Mouse (Mus musculus) liver, embryonic 14.5 days (tissue): ENCODE results near the gene Kmt2b. TPM values are rescaled to one million over a fixed set of nuclear protein-coding genes. Genes with fewer than 3 reads are reported as not detected.

ENCODE experiments used
- ATAC-seq: fragments of 200-750 bp; cut with Nextera tagmentation; 2 replicates; pipeline ENCODE4 v1.8.0; 2017; ENCODE audit warnings: moderate number of reproducible peaks, mild to moderate bottlenecking, moderate library complexity; ENCODE audit not compliant: insufficient read depth
- DNase-seq, 3 experiments: peaks; one replicate each; pipeline ENCODE4 v3.0.0-alpha.2; 2012 to 2013; ENCODE audit warnings: low read depth in 3 of 3, low spot score in 3 of 3
- H3K27ac ChIP-seq: fragments of 300-500 bp; sonication (generic); 2 replicates; pipeline ENCODE4 v1.5.1; 2014; ENCODE audit warnings: moderate library complexity, mild to moderate bottlenecking, control low read depth, inconsistent platforms
- H3K27me3 ChIP-seq: fragments of 300-500 bp; sonication (generic); 2 replicates; pipeline ENCODE4 v1.6.1; 2014; ENCODE audit warnings: mild to moderate bottlenecking, low read length, moderate library complexity; ENCODE audit not compliant: control insufficient read depth, insufficient read depth
- H3K36me3 ChIP-seq: fragments of 300-500 bp; sonication (generic); replicated peaks from 2 replicates; pipeline ENCODE4 v1.6.1; 2014; ENCODE audit warnings: low read depth; ENCODE audit not compliant: control insufficient read depth, insufficient read depth
- H3K4me1 ChIP-seq, 2 experiments: fragments of 200-500 bp in 1 of 2; fragments of 300-500 bp in 1 of 2; sonication (generic) in 1 of 2; replicated peaks; 2 replicates each; pipeline ENCODE4 v1.6.1; 2012 to 2014; ENCODE audit warnings: antibody characterized with exemption in 1 of 2, inconsistent platforms in 1 of 2, low read length in 1 of 2; ENCODE audit not compliant: control insufficient read depth in 2 of 2, insufficient read depth in 2 of 2
- H3K4me2 ChIP-seq: fragments of 300-500 bp; sonication (generic); 2 replicates; pipeline ENCODE4 v1.6.1; 2014; ENCODE audit warnings: low read depth, mild to moderate bottlenecking, control low read depth, moderate library complexity
- H3K4me3 ChIP-seq, 2 experiments: fragments of 200-500 bp in 1 of 2; fragments of 300-500 bp in 1 of 2; sonication (generic) in 1 of 2; 2 replicates each; pipeline ENCODE4 v1.5.1; 2012 to 2014; ENCODE audit warnings: low read depth in 2 of 2, low read length in 2 of 2, mild to moderate bottlenecking in 2 of 2, control low read depth in 1 of 2, inconsistent platforms in 1 of 2, moderate library complexity in 1 of 2; ENCODE audit not compliant: insufficient read depth in 1 of 2
- H3K9ac ChIP-seq: fragments of 300-500 bp; sonication (generic); replicated peaks from 2 replicates; pipeline ENCODE4 v1.6.1; 2014; ENCODE audit warnings: mild to moderate bottlenecking, control low read depth, moderate library complexity
- H3K9me3 ChIP-seq: fragments of 300-500 bp; sonication (generic); 2 replicates; pipeline ENCODE4 v1.6.1; 2016; ENCODE audit warnings: low read length, mixed read lengths; ENCODE audit not compliant: control insufficient read depth
- CTCF ChIP-seq: IDR thresholded peaks from 2 replicates; pipeline ENCODE4 v1.5.1; 2016; ENCODE audit warnings: antibody characterized with exemption, low read depth, control low read depth
- EP300 ChIP-seq: IDR thresholded peaks from 2 replicates; pipeline ENCODE4 v1.6.1; 2016; ENCODE audit warnings: antibody characterized with exemption, low read depth
- WGBS: fragments of 180-500 bp; shearing (Covaris S2); extraction: QIAGEN DNeasy Blood & Tissue Kit; methylation state at CpG from one replicate; pipeline ENCODE4 v1.1.7; 2014; ENCODE audit not compliant: insufficient replicate concordance; 5-methylcytosine and 5-hydroxymethylcytosine counted together
- polyA plus RNA-seq, 2 experiments: library from polyadenylated mRNA; depleted of rRNA in 1 of 2; stranded (reverse) in 1 of 2; unstranded in 1 of 2; fragments of >200 nt; fragmentation: Nextera tagmentation in 1 of 2; extraction: Ambion mirVana in 1 of 2; gene quantifications; 2 replicates each; pipeline versions ENCODE4 v1.2.1 to v1.2.3; 2012 to 2014

The Kmt2b gene
- polyA plus RNA-seq, 2 experiments: 3.4 to 10.4 TPM

DNA sequence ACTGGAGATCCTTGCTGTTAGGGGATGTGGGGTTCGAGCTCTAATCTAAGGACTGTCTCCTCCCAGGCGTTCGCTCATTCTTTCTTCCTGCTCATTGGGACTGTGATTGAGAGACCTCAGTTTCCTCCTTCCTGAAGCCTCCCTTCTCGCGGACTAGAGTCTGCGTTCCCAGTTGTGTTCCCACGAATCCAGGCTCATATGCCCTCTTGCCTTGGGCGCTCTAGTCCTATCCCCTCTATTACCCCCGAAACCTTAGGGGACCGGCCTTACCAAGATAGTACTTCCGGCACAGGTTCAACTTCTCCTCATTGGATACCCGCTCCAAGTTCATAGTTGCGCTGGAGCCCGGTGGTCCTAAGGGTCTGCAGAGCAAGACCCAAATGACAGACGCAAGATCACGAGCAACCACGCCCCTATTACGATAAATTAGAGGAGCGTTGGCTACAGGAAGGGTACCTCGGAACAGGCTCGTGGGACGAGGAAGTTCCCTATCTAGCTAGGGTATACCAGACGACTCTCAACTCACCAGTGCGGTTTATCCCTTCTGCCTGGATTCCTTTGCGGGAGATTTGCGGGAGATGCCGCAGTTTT, 25.9 kb downstream of the Kmt2b start:
- no peak for TF ChIP-seq CTCF
- TF ChIP-seq EP300: no peak
- H3K4me2 ChIP-seq: peak overlapping the region; percentile 91
- H3K9me3 ChIP-seq: no peaks in the 10 kb centered on the region
- H3K9ac ChIP-seq: peak overlapping the region; percentile 77
- H3K4me3 ChIP-seq: peak overlapping the region; percentile 67 to 99
- H3K4me1 ChIP-seq: peaks cover 12 to 17% of the 10 kb centered on the region in 2 experiments
- whole genome bisulfite sequencing: 0% methylated on average over 27 of the region's 27 CpGs
- H3K27me3 ChIP-seq: no peaks in the 10 kb centered on the region
- DNase-seq (peak in 1 of 3 experiments; percentile 19), ATAC-seq (no peak)
- H3K36me3 ChIP-seq: 0 out of 2 replicates have a peak, but pooled peaks cover 2% of the 10 kb centered on the region
- H3K27ac ChIP-seq: peak overlapping the region; percentile 69

DNA sequence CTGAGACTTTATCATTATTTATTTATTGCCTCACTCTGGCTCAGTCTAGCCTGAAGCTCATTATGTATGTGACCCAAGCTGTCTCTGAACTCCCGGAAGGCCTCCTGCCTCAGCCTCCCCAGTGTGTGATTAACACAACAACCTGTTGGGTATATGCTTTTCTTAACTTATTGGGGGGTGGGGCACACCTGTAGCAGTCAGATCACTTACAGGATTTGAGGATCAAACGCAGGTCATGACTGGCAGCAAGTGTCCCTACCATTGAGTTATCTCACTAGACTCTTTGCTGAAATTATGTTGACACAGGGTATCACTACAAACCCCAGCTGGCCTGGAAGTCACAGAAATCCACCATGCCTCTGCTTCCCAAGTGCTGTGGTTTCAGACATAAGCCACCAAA, 28.2 kb downstream of the Kmt2b start:
- Histone ChIP-seq H3K4me1 (peaks cover 12 to 17% of the 10 kb centered on the region in 2 experiments), H3K9ac (no peak overlapping the region; the same call in 1 of the 2 replicates), H3K9me3 (no peaks in the 10 kb centered on the region), H3K27ac (peak overlapping the region; percentile 43), H3K36me3 (peaks cover 17% of the 10 kb centered on the region), H3K4me2 (peak overlapping the region; percentile 92), H3K27me3 (no peaks in the 10 kb centered on the region), H3K4me3 (peak overlapping the region in 1 of 2 experiments; percentile 83; a peak in 2 of 4 replicates)
- no peak for ATAC-seq
- WGBS: 74% methylated on average over 2 of the region's 2 CpGs
- TF ChIP-seq EP300: no peak
- TF ChIP-seq CTCF: no peak
- no peak for DNase-seq

DNA sequence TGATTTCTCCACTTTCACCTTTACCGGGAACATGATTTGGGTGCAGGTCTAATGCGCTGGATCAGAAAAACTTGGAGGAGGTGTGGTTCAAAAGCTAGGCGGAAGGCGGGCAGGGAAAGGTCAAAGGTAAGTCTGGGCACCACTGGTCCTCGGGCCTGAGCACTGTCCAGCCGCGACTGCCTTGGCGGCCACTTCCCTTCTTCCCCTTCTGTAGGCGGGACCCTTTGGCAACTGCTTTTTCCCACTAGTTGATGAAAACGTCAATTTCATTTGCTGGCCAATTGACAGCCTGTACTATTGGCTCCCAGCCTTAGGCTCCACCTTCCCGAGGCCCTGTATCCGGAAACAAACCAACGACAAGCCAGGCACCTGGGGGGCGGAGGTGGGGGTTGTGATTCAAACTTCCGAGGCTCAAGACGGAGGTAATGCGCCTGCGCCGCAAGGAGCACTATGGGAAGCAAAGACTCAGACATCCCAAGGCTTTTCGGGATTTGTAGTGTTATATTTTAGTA, 29.0 kb downstream of the Kmt2b start, which contains the start of gene Lin37:
TSS of gene Lin37 (minus strand) at position 396 of the 512 bp plus-strand sequence.
- peak; percentile 92 to 93 (median 93) for DNase-seq
- TF ChIP-seq CTCF (no peak), EP300 (no peak)
- no peaks in the 10 kb centered on the region for H3K9me3 ChIP-seq
- peaks cover 12 to 17% of the 10 kb centered on the region in 2 experiments for H3K4me1 ChIP-seq
- under 1% methylated on average over 20 of the region's 20 CpGs for WGBS
- peaks cover 19% of the 10 kb centered on the region for H3K36me3 ChIP-seq
- H3K27ac ChIP-seq: peak within 1 kb of the TSS; percentile 78
- H3K9ac ChIP-seq: peak within 1 kb of the TSS; percentile 77
- H3K27me3 ChIP-seq: no peaks in the 10 kb centered on the region
- H3K4me2 ChIP-seq: peak within 1 kb of the TSS; percentile 92
- peak within 1 kb of the TSS; percentile 83 to 90 for H3K4me3 ChIP-seq
- peak; percentile 77 for ATAC-seq

DNA sequence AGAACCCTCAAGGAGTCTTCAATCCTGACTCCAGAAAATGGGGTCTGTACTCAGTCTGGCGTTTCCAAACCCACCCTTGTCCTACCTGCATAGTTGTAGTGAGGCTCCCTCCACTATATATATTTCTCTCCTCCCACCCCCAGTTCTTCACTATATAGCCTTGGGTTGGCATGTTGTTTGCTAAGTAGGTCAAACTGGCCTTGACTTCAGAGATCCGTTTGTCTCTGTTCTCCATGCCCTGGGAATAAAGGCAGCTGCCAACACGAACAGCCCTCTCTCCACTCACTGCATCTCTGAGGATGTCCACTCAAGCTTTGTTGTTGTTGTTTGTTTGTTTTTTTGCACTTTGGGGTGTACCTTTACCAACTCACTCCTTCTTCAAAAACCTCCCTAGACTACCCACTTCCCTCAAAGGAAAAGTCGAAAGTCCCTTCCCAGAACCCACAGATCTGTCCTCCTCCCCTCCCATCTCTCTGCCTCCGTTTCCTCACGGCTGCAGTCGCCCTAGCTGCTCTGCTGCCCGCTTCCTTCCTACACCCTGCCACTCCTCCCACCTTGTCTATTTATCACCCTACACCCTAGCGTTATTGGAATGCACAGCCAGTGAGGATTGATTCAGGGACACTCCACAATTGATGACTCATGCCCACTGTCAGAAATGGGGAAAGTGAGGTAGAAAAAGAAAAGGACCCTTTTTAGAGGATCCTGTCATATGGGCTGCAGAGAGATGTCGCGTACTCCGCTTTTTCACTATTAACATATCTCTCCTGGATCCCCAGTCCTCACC, 29.7 kb downstream of the Kmt2b start:
- peak; percentile 25; the same call in 1 of the 2 replicates for TF ChIP-seq CTCF
- no peak for TF ChIP-seq EP300
- peak in 2 of 3 experiments; percentile 30 to 58 for DNase-seq
- Histone ChIP-seq H3K9me3 (no peaks in the 10 kb centered on the region), H3K36me3 (peaks cover 19% of the 10 kb centered on the region), H3K27me3 (no peaks in the 10 kb centered on the region), H3K9ac (peak overlapping the region; percentile 77), H3K4me1 (peaks cover 12 to 15% of the 10 kb centered on the region in 2 experiments), H3K4me3 (peak overlapping the region; percentile 83 to 90), H3K4me2 (peak overlapping the region; percentile 92), H3K27ac (peak overlapping the region; percentile 78)
- 8% methylated on average over 12 of the region's 12 CpGs for WGBS
- ATAC-seq: peak; percentile 42; the same call in 1 of the 2 replicates
